Mouse (Mus musculus) gastrocnemius, postnatal 36 days (tissue): ENCODE measurements around the gene Cd22. TPM values are rescaled to one million over a fixed set of nuclear protein-coding genes. Genes with fewer than 3 reads are reported as not detected.

ENCODE experiments used
- DNase-seq, 2 experiments: peaks; one replicate each; pipeline ENCODE4 v3.0.0; 2022
- intact Hi-C: fragments of 180-260 bp; cut with DNase I; formaldehyde crosslinking; loops from one replicate; pipeline ENCODE4 v1.15.1; 2025
- total RNA-seq, 2 experiments: library from RNA; stranded (reverse); gene quantifications; 2 replicates each; pipeline ENCODE4 v1.2.3; 2021

The Cd22 gene
- total RNA-seq, 2 experiments from 2014 or later = not detected

DNA sequence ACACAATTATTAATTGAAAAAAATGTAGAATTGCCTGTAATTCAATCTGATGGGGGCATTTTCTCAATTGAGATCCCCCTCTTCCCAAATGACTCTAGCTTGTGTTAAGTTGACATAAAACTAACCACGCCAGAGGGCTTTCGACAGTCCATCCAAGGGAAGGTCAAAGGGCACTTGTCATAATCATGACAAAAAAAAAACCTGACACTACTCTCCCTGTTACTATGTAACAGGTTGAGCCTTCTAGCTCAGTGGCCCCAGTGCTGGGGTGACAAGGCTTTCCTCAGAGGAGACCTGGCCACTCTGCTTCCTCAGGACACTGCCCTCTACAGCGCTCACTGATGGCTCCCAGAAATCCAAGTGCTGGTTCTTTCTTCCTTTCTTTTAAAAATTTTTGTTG is 55.8 kb downstream of the Cd22 start:
- DNase-seq = no peak
- intact Hi-C loops = no loop called here

DNA sequence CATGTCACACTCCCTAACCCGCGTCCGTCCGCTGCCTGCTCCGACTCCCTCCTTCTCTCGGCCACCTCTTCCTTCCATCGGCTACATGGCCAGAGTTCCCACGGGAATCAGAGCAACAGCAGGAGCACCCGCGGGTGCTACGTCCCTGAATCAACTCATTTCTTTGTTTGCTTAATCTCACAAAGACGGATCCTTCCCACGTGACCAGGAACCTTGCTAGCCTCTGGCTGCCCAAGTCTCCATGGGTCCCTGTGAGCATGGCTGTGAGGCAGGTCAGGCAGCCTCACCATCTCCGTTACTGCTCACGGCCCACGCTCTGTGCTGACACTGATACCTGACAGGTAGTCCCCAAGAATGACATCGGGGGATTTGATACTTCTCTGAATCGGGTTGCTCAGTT is 56.5 kb downstream of the Cd22 start, which contains the start of gene Ffar2:
Ffar2 (minus strand) TSS at position 101 of the 400 bp plus-strand sequence.
- intact Hi-C loops = no loop called here
- no peak for DNase-seq

DNA sequence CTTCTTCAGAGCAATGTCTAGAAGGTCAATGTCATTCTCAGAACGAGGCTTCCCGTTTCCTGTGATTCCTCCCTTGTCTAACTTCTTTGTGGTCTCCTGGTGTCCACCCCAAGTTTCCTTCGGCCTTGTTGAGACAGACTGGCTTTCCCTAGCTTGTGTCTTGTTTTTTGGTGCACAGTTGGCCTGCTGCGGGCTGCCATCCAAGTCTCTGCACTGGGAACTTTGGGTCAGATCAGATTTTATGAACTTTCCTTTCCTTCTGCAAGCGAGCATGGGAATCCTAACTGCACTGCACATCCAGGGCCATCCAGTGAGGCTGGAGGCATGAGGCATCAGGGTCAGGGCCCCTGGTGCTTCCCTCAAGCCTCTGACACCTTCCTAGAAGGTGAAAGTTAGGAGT is 58.6 kb downstream of the Cd22 start:
- no peak for DNase-seq
- intact Hi-C loops = no loop called here

DNA sequence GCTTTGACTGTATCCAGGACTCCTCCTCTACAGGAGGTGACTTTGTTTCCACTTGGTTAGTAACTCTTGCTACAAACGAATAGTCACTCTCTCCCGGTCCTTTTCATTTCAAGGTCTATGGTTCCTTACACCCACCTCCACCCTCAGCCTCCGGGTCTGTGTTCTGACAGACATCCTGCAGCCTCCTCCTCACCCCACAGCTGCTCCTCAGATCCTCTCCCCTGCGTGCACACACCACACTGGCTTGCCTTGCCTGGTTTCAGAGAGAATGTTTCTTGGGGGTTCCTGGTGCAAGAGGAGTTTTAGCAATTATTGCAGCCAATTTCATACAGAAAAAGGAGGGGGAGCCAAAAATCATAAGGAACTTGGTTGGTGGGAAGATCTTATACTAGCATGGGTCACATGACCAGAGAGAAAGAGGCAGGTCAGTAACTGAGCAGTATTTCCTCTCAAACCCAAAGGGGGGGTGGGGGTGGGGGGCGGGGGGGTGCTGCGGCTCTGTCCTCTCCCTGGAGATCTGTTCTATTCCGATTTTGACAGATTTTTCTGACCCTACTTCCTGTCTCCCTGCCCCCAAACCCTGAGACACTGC is 59.2 kb downstream of the Cd22 start:
- DNase-seq = no peak
- intact Hi-C loops = no loop called here

DNA sequence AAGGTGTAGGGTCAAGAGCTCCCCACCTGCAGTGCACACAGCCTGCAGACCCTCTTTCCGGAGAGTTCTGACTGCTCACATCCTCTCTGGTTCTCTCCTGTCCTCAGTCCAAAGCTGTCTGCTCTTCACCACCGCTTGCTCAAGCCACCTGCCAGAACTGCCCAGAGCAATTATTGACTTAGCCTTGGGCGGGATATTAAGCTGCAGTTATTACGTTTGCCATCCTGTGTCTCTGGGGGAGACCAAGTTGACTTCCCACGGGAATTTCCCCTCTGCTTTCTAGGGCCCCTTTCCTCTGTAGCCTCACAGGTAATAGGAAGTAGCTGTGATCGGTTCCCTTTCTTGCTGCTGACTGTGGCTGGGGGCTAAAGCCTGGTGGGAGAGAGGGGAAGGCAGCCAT is 60.0 kb downstream of the Cd22 start:
- intact Hi-C loops = no loop called here
- DNase-seq = no peak

Other genes with a start within 250 kb of the Cd22 start
- not detected for gene Etv2, start 244.5 kb downstream of the Cd22 start, total RNA-seq
- gene Rbm42, start 230.0 kb downstream of the Cd22 start, total RNA-seq = 10 to 100 TPM; 35.7 to 38.1 TPM
- 1 to 10 TPM; 2.9 to 3.2 TPM for gene Haus5, start 215.3 kb downstream of the Cd22 start, total RNA-seq
- 1 to 10 TPM; 2.5 to 2.7 TPM for gene Pmis2, start 208.7 kb downstream of the Cd22 start, total RNA-seq
- gene 2200002J24Rik, start 181.4 kb downstream of the Cd22 start, total RNA-seq = not detected
- under 1 TPM; 0.27 to 0.28 TPM for gene Atp4a, start 168.1 kb downstream of the Cd22 start, total RNA-seq
- gene Tmem147, start 150.8 kb downstream of the Cd22 start, total RNA-seq = 100 to 1,000 TPM; 251 to 273 TPM
- not detected for gene Gapdhs, start 136.7 kb downstream of the Cd22 start, total RNA-seq
- gene Sbsn, start 128.9 kb downstream of the Cd22 start, total RNA-seq = 1 to 10 TPM; 1.7 to 3.9 TPM
- gene Dmkn, start 116.6 kb downstream of the Cd22 start, total RNA-seq = under 1 TPM in 1 of 2 experiments, not detected in 1; 0.56 TPM
- gene Krtdap, start 92.4 kb downstream of the Cd22 start, total RNA-seq = not detected
- gene Ffar2, start 56.6 kb downstream of the Cd22 start, total RNA-seq = under 1 TPM in 1 of 2 experiments, not detected in 1; 0.35 TPM
- not detected for gene Ffar3, start 24.2 kb downstream of the Cd22 start, total RNA-seq
- not detected for gene Ffar1, start 18.8 kb downstream of the Cd22 start, total RNA-seq
- 1 to 10 TPM in 1 of 2 experiments, under 1 TPM in 1; 0.41 to 1.0 TPM for gene Mag, start 34.5 kb upstream of the Cd22 start, total RNA-seq
- not detected for gene Hamp2, start 44.3 kb upstream of the Cd22 start, total RNA-seq
- not detected for gene Hamp, start 63.7 kb upstream of the Cd22 start, total RNA-seq
- gene Usf2, start 76.5 kb upstream of the Cd22 start, total RNA-seq = 10 to 100 TPM; 74.5 to 80.7 TPM
- under 1 TPM in 1 of 2 experiments, not detected in 1; 0.49 TPM for gene Lsr, start 93.1 kb upstream of the Cd22 start, total RNA-seq
- gene Fam187b, start 93.4 kb upstream of the Cd22 start, total RNA-seq = not detected
- 10 to 100 TPM in 1 of 2 experiments, 1 to 10 TPM in 1; 9.6 to 11.3 TPM for gene Fxyd5, start 162.1 kb upstream of the Cd22 start, total RNA-seq
- 1 to 10 TPM; 1.7 to 1.8 TPM for gene Fxyd7, start 171.1 kb upstream of the Cd22 start, total RNA-seq
- 1,000 to 10,000 TPM in 1 of 2 experiments, 100 to 1,000 TPM in 1; 991 to 1,156 TPM for gene Fxyd1, start 176.9 kb upstream of the Cd22 start, total RNA-seq
- 1 to 10 TPM; 2.5 to 4.4 TPM for gene Lgi4, start 179.0 kb upstream of the Cd22 start, total RNA-seq
- gene Fxyd3, start 196.4 kb upstream of the Cd22 start, total RNA-seq = under 1 TPM; 0.77 to 0.96 TPM
- 10 to 100 TPM; 14.1 to 15.9 TPM for gene Hpn, start 234.9 kb upstream of the Cd22 start, total RNA-seq
- 100 to 1,000 TPM; 835 to 915 TPM for gene Scn1b, start 246.7 kb upstream of the Cd22 start, total RNA-seq